ENCODE assay signal across 8 mouse cellular contexts in the genomic region with DNA sequence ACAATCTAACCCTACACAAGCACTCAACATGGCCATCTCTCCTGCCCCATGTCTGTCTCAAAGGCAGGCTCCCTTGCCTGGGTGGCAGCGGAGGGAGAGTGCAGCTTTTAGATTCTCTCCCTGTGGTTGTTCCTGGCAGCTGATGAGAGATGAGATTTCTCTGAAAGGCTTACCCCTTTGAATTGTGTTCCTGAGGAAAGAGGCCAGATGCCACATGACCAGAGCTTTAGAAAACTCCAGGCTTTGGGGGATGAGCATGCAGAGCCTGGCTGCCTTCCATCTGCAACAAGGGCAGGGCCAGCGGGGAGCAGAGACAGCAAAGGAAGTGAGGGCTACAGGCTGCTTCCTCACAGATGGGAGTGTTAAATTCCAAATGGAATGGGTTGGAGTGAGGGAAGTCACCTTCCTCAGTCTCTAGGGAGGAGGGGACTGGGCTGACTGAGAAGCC. TPM values are rescaled to one million over a fixed set of nuclear protein-coding genes. Genes with fewer than 3 reads are reported as not detected.
A peak's percentile ranks its signal among the peaks of the same experiment; 100 is the strongest.
DNase-seq lines count a peak whose midpoint lies in the region; ATAC-seq and TF ChIP-seq lines count a peak whose summit lies in the region.

No protein-coding gene starts in this region.

- no peak for TF ChIP-seq CTCF in heart, postnatal 0 days (IDR thresholded peaks at IDR 0.05; ENCODE audit: low read depth)

- H3K9me3 ChIP-seq in lung, embryonic 16.5 days (ENCODE audit: control insufficient read depth, low read length): no peaks in the 10 kb centered on the region
- H3K9me3 ChIP-seq in heart, postnatal 0 days (replicated peaks; ENCODE audit: control insufficient read depth, low read length): no peaks in the 10 kb centered on the region

- peaks cover 10% of the 10 kb centered on the region for H3K4me1 ChIP-seq in lung, embryonic 16.5 days (replicated peaks; ENCODE audit: control insufficient read depth, insufficient read depth, low read length)
- H3K4me1 ChIP-seq in heart, postnatal 0 days (ENCODE audit: control insufficient read depth, insufficient read depth): no peaks in the 10 kb centered on the region

- H3K27ac ChIP-seq in lung, embryonic 16.5 days (ENCODE audit: low read length): peak overlapping the region; percentile 43
- H3K27ac ChIP-seq in heart, postnatal 0 days (ENCODE audit: low read depth): no peak overlapping the region

- no peaks in the 10 kb centered on the region for H3K36me3 ChIP-seq in lung, embryonic 16.5 days (ENCODE audit: control insufficient read depth, insufficient read depth, low read length)
- H3K36me3 ChIP-seq in heart, postnatal 0 days (replicated peaks; ENCODE audit: control insufficient read depth, insufficient read depth, low read length): no peaks in the 10 kb centered on the region

- no peaks in the 10 kb centered on the region for H3K27me3 ChIP-seq in lung, embryonic 16.5 days (ENCODE audit: control insufficient read depth, insufficient read depth, low read depth, low read length)
- no peaks in the 10 kb centered on the region for H3K27me3 ChIP-seq in heart, postnatal 0 days (ENCODE audit: control insufficient read depth, insufficient read depth, low read length)

- 24% methylated on average over 2 of the region's 2 CpGs for WGBS in lung, embryonic 16.5 days
- 11% methylated on average over 2 of the region's 2 CpGs for WGBS in heart, postnatal 0 days

- H3K4me2 ChIP-seq in lung, embryonic 16.5 days (ENCODE audit: low read depth, low read length): no peak overlapping the region
- H3K4me2 ChIP-seq in heart, postnatal 0 days (ENCODE audit: low read depth, low read length): no peak overlapping the region

- TF ChIP-seq EP300 in heart, postnatal 0 days (IDR thresholded peaks at IDR 0.05; ENCODE audit: low read depth): no peak

- no peak overlapping the region for H3K4me3 ChIP-seq in lung, embryonic 16.5 days (ENCODE audit: low read length)
- H3K4me3 ChIP-seq in heart, postnatal 0 days (ENCODE audit: low read depth, low read length): no peak overlapping the region

- peak; percentile 83 for ATAC-seq in lung, embryonic 16.5 days (ENCODE audit: low read depth)
- ATAC-seq in heart, postnatal 0 days (ENCODE audit: insufficient read depth, low read depth): peak; percentile 57

- H3K9ac ChIP-seq in lung, embryonic 16.5 days (ENCODE audit: low read length): no peak overlapping the region
- H3K9ac ChIP-seq in heart, postnatal 0 days (replicated peaks; ENCODE audit: low read depth, low read length): no peak overlapping the region

- no peak for DNase-seq in lung, adult 18-20 months
- DNase-seq in cerebellum, postnatal 25 days: peak; percentile 93 to 95
- peak; percentile 58 for DNase-seq in heart, postnatal 0 days (ENCODE audit: low spot score)
- DNase-seq in left cerebral cortex, adult 11 months (ENCODE audit: low spot score): peak; percentile 47
- peak; percentile 85 to 89 for DNase-seq in right cerebral cortex, postnatal 10 days (ENCODE audit: low spot score in 2 of 2)
- no peak for DNase-seq in thymus, postnatal 36 days
- no peak for DNase-seq in adipocyte (ENCODE audit: low spot score)

RNA-seq across cellular contexts. Expression of a gene that starts 26.7 kb away (rescaled TPM):
- 1.6 and 3.3 TPM in 2 replicates for polyA plus RNA-seq in lung, embryonic 16.5 days (2015; fragmentation: Nextera tagmentation; extraction: Ambion mirVana)
- total RNA-seq in heart, postnatal 0 days (2014; rRNA removed; ENCODE audit: low replicate concordance): 6.0 and 20.2 TPM in 2 replicates
- 14.3 and 15.3 TPM in 2 replicates for polyA plus RNA-seq in heart, postnatal 0 days (2015; fragmentation: Nextera tagmentation; extraction: Ambion mirVana)

Comparison
In these comparisons a context has a peak if more than half of its experiments do, and no peak if none do; other contexts are left out.
1. DNase-seq: peak in cerebellum, postnatal 25 days (2 of 2), heart, postnatal 0 days (single experiment), left cerebral cortex, adult 11 months (single experiment) and right cerebral cortex, postnatal 10 days (2 of 2); none in lung, adult 18-20 months (0 of 2), thymus, postnatal 36 days (0 of 2) and adipocyte (single experiment).